Mouse (Mus musculus) right cerebral cortex, postnatal 36 days (tissue): ENCODE measurements around the gene Slfn4.
"Not testable (repeated sequence)": the region's sequence is repeated elsewhere in the genome, so short reads cannot be mapped to it uniquely, and the experiment has no call there.

Experiments
- DNase-seq, 2 experiments: peaks; one replicate each; pipeline ENCODE4 v3.0.0; 2022; ENCODE audit warnings: low spot score in 2 of 2, mixed read lengths in 1 of 2

The Slfn4 gene

DNA sequence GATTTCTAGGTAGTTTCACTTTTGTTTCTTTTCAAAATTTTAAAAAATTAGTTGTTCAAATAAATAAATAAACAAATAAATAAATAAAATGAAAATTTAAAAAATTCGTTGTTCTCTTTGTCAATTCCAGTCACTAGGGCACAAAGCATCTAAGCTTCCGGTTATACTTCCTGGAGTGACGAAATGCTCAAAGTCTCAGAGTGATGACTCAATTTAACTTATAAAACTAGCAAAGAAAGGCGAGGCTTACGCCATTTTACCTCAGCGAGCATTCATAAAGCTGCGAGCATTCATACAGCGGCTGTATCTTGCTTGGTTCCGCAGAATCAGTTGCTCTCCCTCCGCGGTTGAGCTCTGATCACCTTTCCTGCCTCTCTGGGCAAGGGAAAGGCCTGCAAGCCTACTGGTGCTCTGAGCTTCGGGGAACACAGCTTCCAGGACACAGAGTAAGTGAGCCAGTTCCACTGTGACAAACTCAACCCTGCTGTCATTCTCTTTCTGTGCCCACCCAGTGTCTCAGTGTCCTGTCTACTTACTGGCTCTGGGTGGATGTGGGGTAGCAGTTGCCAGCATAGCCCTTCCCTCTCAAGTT is at the start of gene Slfn4:
TSS of gene Slfn4 (plus strand) at position 239 of the 592 bp plus-strand sequence.
- DNase-seq = no peak

GRCm38 (mm10) chr11:83125633-83126032 is 49.4 kb upstream of the Slfn4 start:
- not testable (repeated sequence) for DNase-seq

GRCm38 (mm10) chr11:83137253-83137652 is 37.7 kb upstream of the Slfn4 start:
- not testable (repeated sequence) for DNase-seq

- not testable (repeated sequence) for DNase-seq
Observed at GRCm38 (mm10) chr11:83148939-83149338, 26.0 kb upstream of the Slfn4 start.

DNA sequence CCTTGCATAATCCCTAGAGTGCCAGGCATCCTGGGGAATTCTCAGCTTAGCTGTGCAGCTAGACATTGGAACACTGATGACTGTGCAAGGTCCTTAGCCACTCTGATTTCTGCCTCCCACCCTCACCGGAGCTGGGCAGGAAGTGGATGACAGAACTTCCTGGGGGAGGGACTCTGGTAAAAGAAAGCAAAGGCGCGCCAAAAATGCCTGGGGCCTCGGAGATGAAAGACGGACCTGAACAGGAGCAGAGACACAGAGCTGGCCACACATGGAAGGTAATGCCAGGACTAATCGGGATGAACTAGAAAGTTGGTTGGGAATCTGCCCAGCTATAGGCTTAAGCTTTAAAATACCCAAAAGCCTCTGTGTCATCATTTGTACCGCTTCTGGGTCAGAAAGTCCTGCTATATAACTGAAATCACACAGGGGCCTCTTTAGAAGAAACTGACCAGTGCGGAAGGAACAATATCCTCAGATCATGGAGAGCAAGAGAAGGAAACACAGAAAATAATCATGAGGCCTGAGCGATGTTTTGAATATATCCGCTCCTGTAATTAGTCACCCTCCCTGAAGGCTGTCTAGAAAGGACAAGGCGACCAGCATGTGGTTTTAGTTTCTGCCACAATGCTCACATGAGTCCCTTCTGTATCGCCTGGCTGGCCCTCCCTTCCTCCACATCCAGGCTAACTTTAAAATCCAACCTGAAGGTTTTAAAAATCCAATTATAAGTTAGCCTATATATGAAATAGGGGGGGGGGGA is 16.3 kb downstream of the Slfn4 start, which contains the start of gene Slfn3:
TSS of gene Slfn3 (plus strand) at position 197 of the 760 bp plus-strand sequence.
- no peak for DNase-seq

- no peak for DNase-seq
Observed at GRCm38 (mm10) chr11:83192001-83192400, 17.0 kb downstream of the Slfn4 start.

GRCm38 (mm10) chr11:83205002-83205401 is 30.0 kb downstream of the Slfn4 start:
- no peak for DNase-seq

DNA sequence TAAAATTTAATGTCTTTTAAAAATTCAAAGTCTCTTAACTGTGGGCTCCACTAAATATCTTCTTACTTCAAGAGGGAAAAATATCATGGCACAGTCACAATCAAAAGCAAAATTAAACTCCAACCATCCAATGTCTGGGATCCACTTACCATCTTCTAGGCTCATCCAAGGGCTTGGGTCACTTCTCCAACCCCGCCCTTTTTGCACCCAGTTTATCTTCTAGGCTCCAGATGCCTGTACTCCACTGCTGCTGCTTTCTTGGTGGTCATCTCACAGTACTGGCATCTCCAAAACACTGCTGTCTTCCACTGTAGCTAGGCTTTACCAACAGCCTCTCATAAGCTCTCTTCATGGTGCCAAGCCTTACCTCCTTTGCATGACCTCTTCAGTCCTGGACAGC is 41.1 kb downstream of the Slfn4 start:
- DNase-seq = no peak

DNA sequence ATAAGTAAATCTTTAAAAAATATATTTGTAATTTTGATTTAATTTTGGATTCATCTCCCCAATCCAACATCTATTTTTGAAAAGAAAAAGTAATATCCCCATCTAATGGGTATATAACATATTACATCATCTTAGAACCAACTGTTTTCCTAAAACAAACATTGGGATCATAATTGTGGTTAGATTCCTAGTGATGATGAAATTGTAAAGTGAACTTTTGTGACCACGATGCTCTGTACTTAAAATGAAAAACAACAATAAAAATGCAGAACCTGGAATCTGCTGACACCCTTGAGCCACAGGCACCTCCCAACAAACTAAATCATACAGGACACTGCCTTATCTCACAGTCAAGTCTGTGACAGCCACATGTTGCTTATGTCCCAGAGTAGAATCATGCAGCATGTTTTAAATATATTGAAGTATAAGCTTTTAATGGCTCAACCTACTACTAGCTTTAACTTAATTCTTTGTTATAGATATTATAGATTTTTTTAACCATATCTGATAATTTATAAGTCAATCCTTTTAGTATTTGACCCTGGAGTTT is 46.4 kb downstream of the Slfn4 start:
- DNase-seq = no peak

DNA sequence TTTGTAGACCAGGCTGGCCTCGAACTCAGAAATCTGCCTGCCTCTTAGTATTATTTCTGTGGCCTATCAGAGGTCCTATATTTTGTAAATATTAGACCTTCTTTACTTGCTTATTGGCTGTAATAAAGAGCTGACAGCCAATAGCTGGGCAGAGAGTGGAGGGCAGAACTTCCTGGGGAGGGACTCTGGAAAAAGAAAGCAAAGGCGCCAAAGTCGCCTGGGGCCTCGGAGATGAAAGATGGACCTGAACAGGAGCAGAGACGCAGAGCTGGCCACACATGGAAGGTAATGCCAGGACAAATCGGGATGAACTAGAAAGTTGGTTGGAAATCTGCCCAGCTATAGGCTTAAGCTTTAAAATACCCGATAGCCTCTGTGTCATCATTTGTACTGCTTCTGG is 48.4 kb downstream of the Slfn4 start:
- no peak for DNase-seq

DNA sequence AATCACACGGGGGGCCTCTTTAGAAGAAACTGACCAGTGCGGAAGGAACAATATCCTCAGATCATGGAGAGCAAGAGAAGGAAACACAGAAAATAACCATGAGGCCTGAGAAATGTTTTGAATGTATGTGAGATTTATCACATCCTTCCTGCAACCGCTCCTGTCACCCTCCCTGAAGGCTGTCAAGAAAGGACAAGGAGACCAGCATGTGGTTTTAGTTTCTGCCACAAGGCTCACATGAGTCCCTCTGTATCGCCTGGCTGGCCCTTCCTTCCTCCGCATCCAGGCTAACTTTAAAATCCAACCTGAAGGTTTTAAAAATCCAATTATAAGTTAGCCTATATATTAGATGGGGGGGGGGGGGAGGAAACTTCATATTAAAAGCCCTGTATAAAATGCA is 48.8 kb downstream of the Slfn4 start:
- DNase-seq = not testable (repeated sequence)

DNA sequence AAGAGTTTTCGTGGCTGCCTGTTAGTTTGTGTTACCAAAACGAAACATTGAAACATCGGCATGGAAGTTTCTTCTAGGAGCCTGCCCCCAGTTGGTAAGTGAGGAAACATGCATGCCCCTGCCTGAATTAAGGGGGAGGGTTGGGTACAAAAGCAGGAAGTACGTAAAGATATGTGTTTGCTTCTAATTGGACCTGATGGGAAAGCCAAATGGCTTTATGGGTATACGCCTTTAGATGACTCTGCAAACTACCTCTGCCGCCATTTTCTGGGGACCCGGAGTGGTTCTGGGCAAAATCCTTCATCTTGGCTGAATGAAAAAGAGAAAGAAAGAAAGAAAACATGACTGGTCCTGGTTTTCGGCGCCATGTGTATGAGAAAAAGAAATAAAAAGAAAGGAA is 49.2 kb downstream of the Slfn4 start:
- no peak for DNase-seq

DNA sequence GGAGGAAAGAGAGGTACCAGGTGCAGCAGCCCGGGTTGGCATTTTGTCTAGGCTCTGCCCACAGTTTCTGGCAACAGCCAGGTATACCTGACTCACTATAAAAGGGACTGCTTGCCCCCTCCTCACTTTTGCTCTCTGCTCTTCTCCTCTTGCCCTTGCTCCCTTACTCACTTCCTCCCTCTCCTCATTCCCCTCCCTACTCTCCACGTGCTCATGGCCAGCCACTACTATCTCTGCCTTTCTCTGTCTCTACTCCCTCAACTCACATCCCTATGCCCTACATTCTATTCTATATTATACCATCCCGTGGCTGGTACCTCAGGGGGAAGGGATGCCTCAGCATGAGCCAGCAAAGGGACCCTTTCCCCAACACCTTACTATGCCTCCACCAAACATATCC is 49.8 kb downstream of the Slfn4 start:
- no peak for DNase-seq

DNA sequence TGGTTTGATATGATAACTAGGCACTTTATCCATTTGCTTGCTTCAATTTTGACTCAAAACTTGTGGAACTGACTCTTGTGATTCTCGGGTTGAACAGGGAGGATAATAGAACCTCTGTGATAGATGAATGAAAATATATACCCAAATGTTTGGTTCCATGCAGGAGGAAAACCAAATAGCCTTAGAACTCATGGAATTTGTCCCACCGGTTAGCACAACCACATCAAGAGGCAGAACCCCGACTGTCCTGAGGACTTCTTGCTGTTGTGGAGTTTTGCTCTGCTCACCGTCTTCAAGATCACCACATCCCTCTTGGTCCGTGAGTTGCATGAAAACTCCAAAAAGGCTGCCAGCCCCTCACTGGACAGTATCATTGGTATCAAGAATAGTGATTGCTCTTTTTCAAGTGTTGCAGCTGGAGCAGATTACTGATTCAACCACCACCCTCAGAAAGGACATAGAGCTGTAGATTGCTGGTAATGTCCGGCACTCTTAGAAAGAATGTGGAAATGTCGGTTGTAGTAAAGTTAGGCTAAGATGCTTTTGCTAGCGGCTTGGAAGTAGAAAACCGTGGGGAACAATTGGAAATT is 50.5 kb downstream of the Slfn4 start:
- DNase-seq = no peak

- no peak for DNase-seq
Observed at GRCm38 (mm10) chr11:83227926-83228723, 53.1 kb downstream of the Slfn4 start.

- no peak for DNase-seq
Observed at GRCm38 (mm10) chr11:83230966-83231365, 56.0 kb downstream of the Slfn4 start.

GRCm38 (mm10) chr11:83233621-83234020 is 58.6 kb downstream of the Slfn4 start:
- not testable (repeated sequence) for DNase-seq

DNA sequence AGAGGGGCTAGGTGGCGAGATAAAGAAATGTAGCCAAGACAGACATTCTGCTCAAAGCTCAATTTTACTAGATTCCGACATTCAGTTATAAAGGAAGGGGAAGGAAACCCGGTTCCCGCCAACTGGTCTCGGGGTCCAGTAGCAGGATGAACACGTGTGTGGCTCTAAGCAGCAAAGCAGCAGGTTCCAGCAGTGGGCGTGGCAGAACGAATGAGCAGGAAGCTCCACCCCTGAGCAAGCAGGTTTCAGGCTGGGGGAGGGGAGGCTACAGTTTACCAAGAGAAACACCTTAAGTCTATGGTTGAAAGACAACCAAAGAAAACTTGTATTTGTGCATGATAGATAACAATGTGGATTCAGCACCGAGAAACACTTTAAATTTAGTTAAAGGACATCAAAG is 62.4 kb downstream of the Slfn4 start:
- DNase-seq = not testable (repeated sequence)

GRCm38 (mm10) chr11:83238389-83238788 is 63.4 kb downstream of the Slfn4 start:
- no peak for DNase-seq

DNA sequence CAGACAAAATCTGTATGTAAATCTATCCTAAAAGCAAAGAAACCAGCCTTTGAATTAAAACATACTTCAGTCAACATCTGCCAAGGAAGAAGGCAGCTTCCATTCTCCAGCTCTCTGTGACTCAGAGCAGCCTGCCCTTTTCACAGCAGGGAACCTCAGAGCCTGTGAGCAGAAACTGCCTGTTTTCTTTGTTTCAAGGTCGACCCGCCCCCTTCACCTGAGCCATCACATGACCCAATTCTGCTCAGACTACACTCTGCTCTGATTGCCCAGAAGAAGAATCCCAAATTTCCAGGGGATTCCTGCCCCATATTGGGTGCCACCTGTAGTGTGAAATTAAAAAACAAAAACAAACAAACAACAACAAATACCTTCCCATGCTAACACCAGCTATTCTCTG is 64.8 kb downstream of the Slfn4 start:
- no peak for DNase-seq
